Mouse (Mus musculus): ENCODE measurements around the gene Hypk. TPM values are rescaled to one million over a fixed set of nuclear protein-coding genes. Genes with fewer than 3 reads are reported as not detected.

Gene Hypk
- polyA plus RNA-seq, 1 experiment from 2014 or later: 92.4 TPM

DNA sequence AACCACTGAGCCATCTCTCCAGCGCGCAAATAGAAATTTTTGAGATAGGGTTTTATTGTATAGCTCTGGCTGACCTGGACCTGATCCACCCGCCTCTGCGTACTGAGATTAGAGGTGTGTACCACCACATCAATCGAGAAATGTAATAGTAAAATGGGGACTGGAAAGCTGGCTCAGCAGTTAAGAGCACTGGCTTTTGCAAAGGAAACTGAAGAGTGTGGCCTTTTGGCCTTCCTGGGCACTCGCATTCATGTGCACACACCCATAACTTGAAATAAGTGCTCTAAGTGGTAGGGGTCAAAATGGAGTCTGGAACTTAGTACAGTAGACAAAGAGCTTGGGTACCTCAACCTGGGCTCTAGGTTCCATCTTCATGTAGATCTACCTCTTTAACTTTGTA is 36.7 kb upstream of the Hypk start:
- DNase-seq: no peak
- H3K4me3 ChIP-seq (replicated peaks; ENCODE audit: low read depth, low read length): no peak overlapping the region
- H3K9ac ChIP-seq (replicated peaks; ENCODE audit: low read length): no peak overlapping the region
- no peaks in the 10 kb centered on the region for H3K27me3 ChIP-seq (ENCODE audit: control insufficient read depth, insufficient read depth, low read length)
- no peak overlapping the region for H3K27ac ChIP-seq (replicated peaks; ENCODE audit: low read depth, low read length)
- H3K4me1 ChIP-seq (ENCODE audit: control insufficient read depth, insufficient read depth, low read length): peaks cover 20% of the 10 kb centered on the region
- WGBS: 95% methylated on average over 6 of the region's 6 CpGs
- H3K9me3 ChIP-seq (ENCODE audit: control insufficient read depth, low read length): no peaks in the 10 kb centered on the region
- ATAC-seq (ENCODE audit: low FRiP score, low TSS enrichment): no peak
- H3K4me2 ChIP-seq (ENCODE audit: low read length): peak overlapping the region; percentile 22; the same call in 1 of the 2 replicates
- peaks cover 33% of the 10 kb centered on the region for H3K36me3 ChIP-seq (ENCODE audit: control insufficient read depth, insufficient read depth, low read length)

DNA sequence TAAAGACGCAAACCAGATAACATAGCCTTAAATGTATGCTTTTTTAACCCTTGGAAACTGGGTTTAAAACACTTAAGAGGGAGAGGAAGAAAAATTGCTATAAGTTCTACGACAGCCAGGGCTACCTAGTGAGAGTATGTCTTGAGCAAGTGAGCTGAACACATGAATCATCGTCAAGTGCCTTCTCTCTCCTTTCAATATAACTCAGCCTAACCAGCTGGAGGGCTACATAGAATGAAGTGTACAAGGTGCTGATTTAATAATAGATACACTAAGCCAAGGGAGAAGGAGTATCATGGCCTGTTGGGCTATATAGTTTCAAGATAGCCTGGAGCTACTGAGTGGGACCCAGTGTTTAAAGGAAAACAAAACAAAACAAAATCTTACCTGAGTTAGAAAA is 34.6 kb upstream of the Hypk start:
- no peak for ATAC-seq (ENCODE audit: low FRiP score, low TSS enrichment)
- Histone ChIP-seq H3K27ac (replicated peaks; ENCODE audit: low read depth, low read length) (no peak overlapping the region), H3K4me1 (ENCODE audit: control insufficient read depth, insufficient read depth, low read length) (peaks cover 20% of the 10 kb centered on the region), H3K4me2 (ENCODE audit: low read length) (no peak overlapping the region), H3K9me3 (ENCODE audit: control insufficient read depth, low read length) (no peaks in the 10 kb centered on the region), H3K36me3 (ENCODE audit: control insufficient read depth, insufficient read depth, low read length) (peaks cover 52% of the 10 kb centered on the region), H3K4me3 (replicated peaks; ENCODE audit: low read depth, low read length) (no peak overlapping the region), H3K9ac (replicated peaks; ENCODE audit: low read length) (no peak overlapping the region), H3K27me3 (ENCODE audit: control insufficient read depth, insufficient read depth, low read length) (no peaks in the 10 kb centered on the region)
- DNase-seq: no peak
- WGBS: 96% methylated on average over 3 of the region's 3 CpGs

DNA sequence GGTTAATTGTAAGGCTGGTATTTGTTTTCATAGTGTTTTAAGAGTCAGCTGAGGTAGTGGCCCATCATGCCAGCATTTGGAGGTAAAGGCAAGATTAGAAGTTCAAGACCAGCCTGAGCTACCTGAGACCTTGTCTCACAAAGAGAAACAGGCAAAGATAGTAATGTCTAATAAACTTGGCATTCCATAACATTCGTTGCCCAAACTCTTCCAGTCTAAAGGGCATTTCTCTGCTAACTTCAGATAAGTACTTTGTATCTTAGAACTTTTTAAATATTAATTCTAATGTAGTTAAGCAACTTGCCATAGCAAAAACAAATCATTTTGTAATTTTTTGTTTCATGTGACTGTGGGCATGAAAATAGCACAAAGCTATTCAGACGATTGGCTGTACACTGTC is 29.9 kb upstream of the Hypk start:
- 93% methylated on average over 2 of the region's 2 CpGs for whole genome bisulfite sequencing
- Histone ChIP-seq H3K4me1 (ENCODE audit: control insufficient read depth, insufficient read depth, low read length) (no peaks in the 10 kb centered on the region), H3K27ac (replicated peaks; ENCODE audit: low read depth, low read length) (no peak overlapping the region), H3K9ac (replicated peaks; ENCODE audit: low read length) (no peak overlapping the region), H3K4me2 (ENCODE audit: low read length) (no peak overlapping the region), H3K36me3 (ENCODE audit: control insufficient read depth, insufficient read depth, low read length) (peaks cover 84% of the 10 kb centered on the region), H3K4me3 (replicated peaks; ENCODE audit: low read depth, low read length) (no peak overlapping the region), H3K27me3 (ENCODE audit: control insufficient read depth, insufficient read depth, low read length) (no peaks in the 10 kb centered on the region), H3K9me3 (ENCODE audit: control insufficient read depth, low read length) (no peaks in the 10 kb centered on the region)
- ATAC-seq (ENCODE audit: low FRiP score, low TSS enrichment): no peak
- DNase-seq: no peak

- Histone ChIP-seq H3K27ac (replicated peaks; ENCODE audit: low read depth, low read length) (no peak overlapping the region), H3K4me1 (ENCODE audit: control insufficient read depth, insufficient read depth, low read length) (no peaks in the 10 kb centered on the region), H3K4me3 (replicated peaks; ENCODE audit: low read depth, low read length) (no peak overlapping the region), H3K9me3 (ENCODE audit: control insufficient read depth, low read length) (no peaks in the 10 kb centered on the region), H3K27me3 (ENCODE audit: control insufficient read depth, insufficient read depth, low read length) (no peaks in the 10 kb centered on the region), H3K9ac (replicated peaks; ENCODE audit: low read length) (no peak overlapping the region), H3K36me3 (ENCODE audit: control insufficient read depth, insufficient read depth, low read length) (peaks cover 91% of the 10 kb centered on the region), H3K4me2 (ENCODE audit: low read length) (no peak overlapping the region)
- 94% methylated on average over 2 of the region's 2 CpGs for WGBS
- no peak for ATAC-seq (ENCODE audit: low FRiP score, low TSS enrichment)
- DNase-seq: no peak
Observed at GRCm38 (mm10) chr2:121425890-121426289, 27.2 kb upstream of the Hypk start.

GRCm38 (mm10) chr2:121434854-121435253 is 18.2 kb upstream of the Hypk start:
- Histone ChIP-seq H3K4me3 (replicated peaks; ENCODE audit: low read depth, low read length) (no peak overlapping the region), H3K9ac (replicated peaks; ENCODE audit: low read length) (no peak overlapping the region), H3K4me2 (ENCODE audit: low read length) (no peak overlapping the region), H3K36me3 (ENCODE audit: control insufficient read depth, insufficient read depth, low read length) (peaks cover 97% of the 10 kb centered on the region), H3K4me1 (ENCODE audit: control insufficient read depth, insufficient read depth, low read length) (no peaks in the 10 kb centered on the region), H3K9me3 (ENCODE audit: control insufficient read depth, low read length) (no peaks in the 10 kb centered on the region), H3K27me3 (ENCODE audit: control insufficient read depth, insufficient read depth, low read length) (no peaks in the 10 kb centered on the region), H3K27ac (replicated peaks; ENCODE audit: low read depth, low read length) (no peak overlapping the region)
- WGBS: 93% methylated on average over 1 of the region's 1 CpGs
- DNase-seq: peak; percentile 70
- ATAC-seq (ENCODE audit: low FRiP score, low TSS enrichment): no peak

- WGBS: 81% methylated on average over 4 of the region's 4 CpGs
- H3K4me1 ChIP-seq (ENCODE audit: control insufficient read depth, insufficient read depth, low read length): peaks cover 10% of the 10 kb centered on the region; the same call in 1 of the 2 replicates
- DNase-seq: no peak
Observed at GRCm38 (mm10) chr2:121439746-121440145, 13.3 kb upstream of the Hypk start.

DNA sequence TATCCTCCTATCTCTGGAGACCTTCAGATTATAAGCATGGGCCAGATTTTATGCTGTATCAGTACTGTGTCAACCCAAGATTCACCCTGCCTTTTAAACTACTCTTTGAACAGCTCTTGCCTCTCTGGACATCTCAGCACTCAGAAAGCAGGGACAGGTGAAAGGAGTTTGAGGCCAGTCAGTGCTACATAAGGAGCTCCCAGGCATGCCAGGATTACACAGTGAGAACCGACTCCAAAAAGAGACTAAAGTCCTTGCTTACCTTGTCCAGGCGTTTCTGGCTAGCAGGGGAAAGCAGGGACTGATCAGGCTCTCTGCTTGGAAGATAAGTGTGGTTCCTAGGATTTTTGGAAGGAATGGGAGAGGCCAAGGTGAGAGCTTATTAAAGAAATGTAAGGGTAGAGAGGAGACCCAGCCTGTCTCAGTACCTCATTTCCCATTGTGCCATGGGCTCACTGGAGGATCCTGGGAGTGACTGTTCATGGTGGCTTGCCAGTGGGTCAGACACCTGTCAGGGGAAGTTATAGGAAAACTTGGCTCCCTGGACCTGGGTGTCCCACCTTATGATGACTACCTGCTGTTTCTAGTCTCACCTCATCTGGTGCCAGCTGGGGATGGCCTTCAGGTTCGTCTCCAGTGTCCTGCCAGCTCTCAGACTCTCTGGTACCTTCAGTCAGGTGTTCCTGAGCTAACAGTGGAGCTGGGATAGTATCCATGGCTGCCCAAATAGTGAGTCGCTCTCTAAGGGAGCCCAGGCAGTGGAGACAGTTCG is 12.1 kb upstream of the Hypk start:
- Histone ChIP-seq H3K9ac (replicated peaks; ENCODE audit: low read length) (no peak overlapping the region), H3K9me3 (ENCODE audit: control insufficient read depth, low read length) (no peaks in the 10 kb centered on the region), H3K4me1 (ENCODE audit: control insufficient read depth, insufficient read depth, low read length) (peaks cover 10% of the 10 kb centered on the region; the same call in 1 of the 2 replicates), H3K27ac (replicated peaks; ENCODE audit: low read depth, low read length) (no peak overlapping the region), H3K27me3 (ENCODE audit: control insufficient read depth, insufficient read depth, low read length) (peaks cover 25% of the 10 kb centered on the region), H3K4me2 (ENCODE audit: low read length) (no peak overlapping the region), H3K4me3 (replicated peaks; ENCODE audit: low read depth, low read length) (no peak overlapping the region), H3K36me3 (ENCODE audit: control insufficient read depth, insufficient read depth, low read length) (peaks cover 37% of the 10 kb centered on the region)
- ATAC-seq (ENCODE audit: low FRiP score, low TSS enrichment): no peak
- no peak for DNase-seq
- WGBS: 63% methylated on average over 5 of the region's 5 CpGs

More at GRCm38 (mm10) chr2:121439746-121440145, 13.3 kb upstream of the Hypk start:
- ATAC-seq (ENCODE audit: low FRiP score, low TSS enrichment): no peak
- no peak overlapping the region for H3K4me2 ChIP-seq (ENCODE audit: low read length)
- H3K9me3 ChIP-seq (ENCODE audit: control insufficient read depth, low read length): no peaks in the 10 kb centered on the region
- peaks cover 25% of the 10 kb centered on the region for H3K27me3 ChIP-seq (ENCODE audit: control insufficient read depth, insufficient read depth, low read length)
- H3K27ac ChIP-seq (replicated peaks; ENCODE audit: low read depth, low read length): no peak overlapping the region
- H3K9ac ChIP-seq (replicated peaks; ENCODE audit: low read length): no peak overlapping the region
- H3K36me3 ChIP-seq (ENCODE audit: control insufficient read depth, insufficient read depth, low read length): peaks cover 50% of the 10 kb centered on the region
- no peak overlapping the region for H3K4me3 ChIP-seq (replicated peaks; ENCODE audit: low read depth, low read length)

GRCm38 (mm10) chr2:121441800-121442199 is 11.3 kb upstream of the Hypk start:
- Histone ChIP-seq H3K4me2 (ENCODE audit: low read length) (peak overlapping the region; percentile 48), H3K9ac (replicated peaks; ENCODE audit: low read length) (no peak overlapping the region; the same call in 1 of the 2 replicates), H3K27ac (replicated peaks; ENCODE audit: low read depth, low read length) (no peak overlapping the region), H3K4me3 (replicated peaks; ENCODE audit: low read depth, low read length) (peak overlapping the region; percentile 22; the same call in 1 of the 2 replicates), H3K4me1 (ENCODE audit: control insufficient read depth, insufficient read depth, low read length) (peaks cover 10% of the 10 kb centered on the region; the same call in 1 of the 2 replicates), H3K36me3 (ENCODE audit: control insufficient read depth, insufficient read depth, low read length) (peaks cover 31% of the 10 kb centered on the region), H3K27me3 (ENCODE audit: control insufficient read depth, insufficient read depth, low read length) (peaks cover 25% of the 10 kb centered on the region), H3K9me3 (ENCODE audit: control insufficient read depth, low read length) (no peaks in the 10 kb centered on the region)
- ATAC-seq (ENCODE audit: low FRiP score, low TSS enrichment) (0 out of 2 replicates have a peak, but pooled peaks have one; percentile 24), DNase-seq (no peak)
- 10% methylated on average over 11 of the region's 11 CpGs for WGBS
